In genomic region chr5:134945266-134945959, GRCm38 (mm10) we compare ENCODE assay signal across 15 mouse cellular contexts. TPM values are rescaled to one million over a fixed set of nuclear protein-coding genes. Genes with fewer than 3 reads are reported as not detected.
DNase-seq lines count a peak whose midpoint lies in the region; ATAC-seq lines count a peak whose summit lies in the region.
"Had no signal": no experiment of that assay in that cellular context is flagged by ENCODE, and none has a peak within 500 bp of the region (broad histone marks: within the 10 kb centered on the region; RNA-seq: fewer than 3 reads in every experiment).

No protein-coding gene starts in this region.

- no peaks in the 10 kb centered on the region for H3K9me3 ChIP-seq in heart, embryonic 15.5 days (replicated peaks)
- no peaks in the 10 kb centered on the region for H3K9me3 ChIP-seq in lung, embryonic 15.5 days
- no peaks in the 10 kb centered on the region for H3K9me3 ChIP-seq in intestine, embryonic 15.5 days
- H3K9me3 ChIP-seq in stomach, embryonic 15.5 days: no peaks in the 10 kb centered on the region
- no peaks in the 10 kb centered on the region for H3K9me3 ChIP-seq in midbrain, embryonic 11.5 days (ENCODE audit: control insufficient read depth, low read length)

- H3K9ac ChIP-seq in heart, embryonic 15.5 days: no peak overlapping the region
- peak overlapping the region; percentile 53 for H3K9ac ChIP-seq in lung, embryonic 15.5 days
- peak overlapping the region; percentile 52 for H3K9ac ChIP-seq in intestine, embryonic 15.5 days
- H3K9ac ChIP-seq in stomach, embryonic 15.5 days: peak overlapping the region; percentile 44; the same call in 1 of the 2 replicates
- no peak overlapping the region for H3K9ac ChIP-seq in midbrain, embryonic 11.5 days (ENCODE audit: low read length)

- 50% methylated on average over 18 of the region's 19 CpGs for WGBS in heart, embryonic 15.5 days
- 34% methylated on average over 19 of the region's 19 CpGs for whole genome bisulfite sequencing in lung, embryonic 15.5 days
- WGBS in intestine, embryonic 15.5 days: 33% methylated on average over 18 of the region's 19 CpGs
- WGBS in stomach, embryonic 15.5 days: 39% methylated on average over 18 of the region's 19 CpGs
- WGBS in midbrain, embryonic 11.5 days: 50% methylated on average over 16 of the region's 19 CpGs

- no peak for ATAC-seq in heart, embryonic 15.5 days (replicated peaks; ENCODE audit: insufficient number of reproducible peaks, insufficient read depth, low FRiP score, low read depth)
- no peak for ATAC-seq in lung, embryonic 15.5 days (ENCODE audit: borderline replicate concordance, extremely low read depth, low FRiP score, low TSS enrichment)
- no peak for ATAC-seq in intestine, embryonic 15.5 days
- no peak for ATAC-seq in stomach, embryonic 15.5 days (ENCODE audit: insufficient read depth, low FRiP score, low read depth)
- no peak for ATAC-seq in midbrain, embryonic 11.5 days (ENCODE audit: low FRiP score)

- no peak for DNase-seq in heart, adult 18-20 months
- DNase-seq in lung, postnatal 10 days: no peak
- no peak for DNase-seq in cerebellum, adult 9-10 months
- DNase-seq in midbrain, embryonic 11.5 days (ENCODE audit: low spot score, missing footprints): no peak
- DNase-seq: B cell, adult 2 months; cerebellum, adult 9-11 months; heart, postnatal 36 days; lung, adult 18-20 months had no signal

- H3K27ac ChIP-seq in heart, embryonic 15.5 days: no peak overlapping the region
- peak overlapping the region; percentile 92 for H3K27ac ChIP-seq in lung, embryonic 15.5 days
- peak overlapping the region; percentile 88 for H3K27ac ChIP-seq in intestine, embryonic 15.5 days
- peak overlapping the region; percentile 85 for H3K27ac ChIP-seq in stomach, embryonic 15.5 days
- H3K27ac ChIP-seq in midbrain, embryonic 11.5 days (ENCODE audit: low read depth, low read length): no peak overlapping the region

- H3K4me1 ChIP-seq in heart, embryonic 15.5 days (replicated peaks): peaks cover 23% of the 10 kb centered on the region
- peaks cover 17% of the 10 kb centered on the region for H3K4me1 ChIP-seq in lung, embryonic 15.5 days
- peaks cover 15% of the 10 kb centered on the region for H3K4me1 ChIP-seq in intestine, embryonic 15.5 days (replicated peaks)
- H3K4me1 ChIP-seq in stomach, embryonic 15.5 days: peaks cover 12% of the 10 kb centered on the region
- H3K4me1 ChIP-seq in midbrain, embryonic 11.5 days (ENCODE audit: control insufficient read depth, insufficient read depth, low read length): no peaks in the 10 kb centered on the region; the same call in 1 of the 2 replicates

- H3K27me3 ChIP-seq in heart, embryonic 15.5 days: peaks cover 24% of the 10 kb centered on the region
- H3K27me3 ChIP-seq in lung, embryonic 15.5 days: peaks cover 18% of the 10 kb centered on the region
- H3K27me3 ChIP-seq in intestine, embryonic 15.5 days (replicated peaks): 0 out of 2 replicates have a peak, but pooled peaks cover 7% of the 10 kb centered on the region
- 0 out of 2 replicates have a peak, but pooled peaks cover 12% of the 10 kb centered on the region for H3K27me3 ChIP-seq in stomach, embryonic 15.5 days (replicated peaks)
- peaks cover 27% of the 10 kb centered on the region for H3K27me3 ChIP-seq in midbrain, embryonic 11.5 days (ENCODE audit: control insufficient read depth, insufficient read depth, low read length)

- H3K4me3 ChIP-seq in heart, embryonic 15.5 days: peak overlapping the region; percentile 28; the same call in 1 of the 2 replicates
- H3K4me3 ChIP-seq in lung, embryonic 15.5 days: peak overlapping the region; percentile 48
- peak overlapping the region; percentile 45 for H3K4me3 ChIP-seq in intestine, embryonic 15.5 days (replicated peaks)
- H3K4me3 ChIP-seq in stomach, embryonic 15.5 days (replicated peaks): peak overlapping the region; percentile 46
- no peak overlapping the region for H3K4me3 ChIP-seq in midbrain, embryonic 11.5 days (ENCODE audit: low read depth, low read length)
- H3K4me3 ChIP-seq: erythroblast, embryonic 14.5 days had no signal

- peak overlapping the region; percentile 39; the same call in 1 of the 2 replicates for H3K4me2 ChIP-seq in heart, embryonic 15.5 days
- peak overlapping the region; percentile 51 for H3K4me2 ChIP-seq in lung, embryonic 15.5 days
- H3K4me2 ChIP-seq in intestine, embryonic 15.5 days (replicated peaks): peak overlapping the region; percentile 46
- peak overlapping the region; percentile 43 for H3K4me2 ChIP-seq in stomach, embryonic 15.5 days
- no peak overlapping the region for H3K4me2 ChIP-seq in midbrain, embryonic 11.5 days

- H3K36me3 ChIP-seq in heart, embryonic 15.5 days: no peaks in the 10 kb centered on the region
- no peaks in the 10 kb centered on the region for H3K36me3 ChIP-seq in lung, embryonic 15.5 days
- no peaks in the 10 kb centered on the region; the same call in 1 of the 2 replicates for H3K36me3 ChIP-seq in intestine, embryonic 15.5 days
- H3K36me3 ChIP-seq in stomach, embryonic 15.5 days: no peaks in the 10 kb centered on the region
- H3K36me3 ChIP-seq in midbrain, embryonic 11.5 days (ENCODE audit: control insufficient read depth, insufficient read depth, low read length): no peaks in the 10 kb centered on the region

RNA-seq across cellular contexts. Expression of gene Cldn4, which starts 1.3 kb away (rescaled TPM):
- 1.1 and 4.2 TPM in 2 replicates for polyA plus RNA-seq in heart, embryonic 15.5 days (2015; fragmentation: Nextera tagmentation; extraction: Ambion mirVana)
- under 1 TPM in 1 of 2 experiments, not detected in 1; 0.62 TPM for total RNA-seq in heart, adult 18-20 months (2021)
- polyA plus RNA-seq in lung, embryonic 15.5 days (2015; fragmentation: Nextera tagmentation; extraction: Ambion mirVana): 31.7 and 34.3 TPM in 2 replicates
- polyA plus RNA-seq in intestine, embryonic 15.5 days (2015; fragmentation: Nextera tagmentation; extraction: Ambion mirVana): 45.6 and 49.2 TPM in 2 replicates
- polyA plus RNA-seq in stomach, embryonic 15.5 days (2015; fragmentation: Nextera tagmentation; extraction: Ambion mirVana): 54.5 and 58.6 TPM in 2 replicates
- polyA plus RNA-seq in midbrain, embryonic 11.5 days (2014; fragmentation: Nextera tagmentation; extraction: Ambion mirVana): 2.5 and 2.7 TPM in 2 replicates
- total RNA-seq: gastrocnemius, adult 18-20 months; heart, postnatal 36 days; layer of hippocampus, adult 8-10 months had no signal
- polyA plus RNA-seq: erythroblast, embryonic 14.5 days had no signal

RNA-seq across cellular contexts. Expression of gene Mettl27, which starts 13.2 kb away (rescaled TPM):
- polyA plus RNA-seq in heart, embryonic 15.5 days (2015; fragmentation: Nextera tagmentation; extraction: Ambion mirVana): 6.6 and 11.7 TPM in 2 replicates
- 1 to 10 TPM; 5.7 to 7.2 TPM for total RNA-seq in heart, adult 18-20 months (2021)
- 24.7 TPM in 2 replicates for polyA plus RNA-seq in lung, embryonic 15.5 days (2015; fragmentation: Nextera tagmentation; extraction: Ambion mirVana)
- polyA plus RNA-seq in intestine, embryonic 15.5 days (2015; fragmentation: Nextera tagmentation; extraction: Ambion mirVana): 18.5 and 25.7 TPM in 2 replicates
- 20.9 and 21.0 TPM in 2 replicates for polyA plus RNA-seq in stomach, embryonic 15.5 days (2015; fragmentation: Nextera tagmentation; extraction: Ambion mirVana)
- polyA plus RNA-seq in midbrain, embryonic 11.5 days (2014; fragmentation: Nextera tagmentation; extraction: Ambion mirVana): 9.1 and 9.2 TPM in 2 replicates

RNA-seq across cellular contexts. Expression of gene Cldn13, which starts 30.1 kb away (rescaled TPM):
- polyA plus RNA-seq in heart, embryonic 15.5 days (2015; fragmentation: Nextera tagmentation; extraction: Ambion mirVana): 0.43 and 1.9 TPM in 2 replicates
- not detected for total RNA-seq in heart, adult 18-20 months (2021)
- 0.65 and 1.6 TPM in 2 replicates for polyA plus RNA-seq in lung, embryonic 15.5 days (2015; fragmentation: Nextera tagmentation; extraction: Ambion mirVana)
- 3.9 and 5.3 TPM in 2 replicates for polyA plus RNA-seq in intestine, embryonic 15.5 days (2015; fragmentation: Nextera tagmentation; extraction: Ambion mirVana)
- polyA plus RNA-seq in stomach, embryonic 15.5 days (2015; fragmentation: Nextera tagmentation; extraction: Ambion mirVana): 7.9 and 22.3 TPM in 2 replicates
- 3.8 and 3.9 TPM in 2 replicates for polyA plus RNA-seq in midbrain, embryonic 11.5 days (2014; fragmentation: Nextera tagmentation; extraction: Ambion mirVana)
- total RNA-seq: gastrocnemius, adult 18-20 months; heart, postnatal 36 days; layer of hippocampus, adult 8-10 months had no signal

RNA-seq across cellular contexts. Expression of gene Tmem270, which starts 38.9 kb away (rescaled TPM):
- not detected in 2 replicates for polyA plus RNA-seq in heart, embryonic 15.5 days (2015; fragmentation: Nextera tagmentation; extraction: Ambion mirVana)
- not detected for total RNA-seq in heart, adult 18-20 months (2021)
- not detected in 2 replicates for polyA plus RNA-seq in lung, embryonic 15.5 days (2015; fragmentation: Nextera tagmentation; extraction: Ambion mirVana)
- polyA plus RNA-seq in intestine, embryonic 15.5 days (2015; fragmentation: Nextera tagmentation; extraction: Ambion mirVana): not detected in 2 replicates
- polyA plus RNA-seq in stomach, embryonic 15.5 days (2015; fragmentation: Nextera tagmentation; extraction: Ambion mirVana): not detected in 2 replicates
- not detected in 2 replicates for polyA plus RNA-seq in midbrain, embryonic 11.5 days (2014; fragmentation: Nextera tagmentation; extraction: Ambion mirVana)
- total RNA-seq: gastrocnemius, adult 18-20 months; heart, postnatal 36 days; layer of hippocampus, adult 8-10 months had no signal

RNA-seq across cellular contexts. Expression of gene Cldn3, which starts 40.6 kb away (rescaled TPM):
- polyA plus RNA-seq in heart, embryonic 15.5 days (2015; fragmentation: Nextera tagmentation; extraction: Ambion mirVana): 7.7 and 18.1 TPM in 2 replicates
- 1 to 10 TPM in 1 of 2 experiments, under 1 TPM in 1; 0.20 to 1.8 TPM for total RNA-seq in heart, adult 18-20 months (2021)
- polyA plus RNA-seq in lung, embryonic 15.5 days (2015; fragmentation: Nextera tagmentation; extraction: Ambion mirVana): 241 and 259 TPM in 2 replicates
- polyA plus RNA-seq in intestine, embryonic 15.5 days (2015; fragmentation: Nextera tagmentation; extraction: Ambion mirVana): 173 and 195 TPM in 2 replicates
- 120 and 147 TPM in 2 replicates for polyA plus RNA-seq in stomach, embryonic 15.5 days (2015; fragmentation: Nextera tagmentation; extraction: Ambion mirVana)
- polyA plus RNA-seq in midbrain, embryonic 11.5 days (2014; fragmentation: Nextera tagmentation; extraction: Ambion mirVana): 0.59 and 1.4 TPM in 2 replicates

Comparison
In these comparisons a context has a peak if more than half of its experiments do, and no peak if none do; other contexts are left out.
1. H3K27ac ChIP-seq: peak in lung, embryonic 15.5 days (single experiment), intestine, embryonic 15.5 days (single experiment) and stomach, embryonic 15.5 days (single experiment); none in heart, embryonic 15.5 days (single experiment) and midbrain, embryonic 11.5 days (single experiment).
2. H3K9ac ChIP-seq: peak in lung, embryonic 15.5 days (single experiment), intestine, embryonic 15.5 days (single experiment) and stomach, embryonic 15.5 days (single experiment); none in heart, embryonic 15.5 days (single experiment) and midbrain, embryonic 11.5 days (single experiment).